Mouse (Mus musculus) spleen, adult 2 months (tissue): ENCODE results near the gene Alkbh2. TPM values are rescaled to one million over a fixed set of nuclear protein-coding genes. Genes with fewer than 3 reads are reported as not detected.

Experiments used
- DNase-seq, 2 experiments: peaks; one replicate each; pipeline versions ENCODE4 v3.0.0 to v3.0.0-alpha.2; 2012 to 2021; ENCODE audit warnings: low spot score in 2 of 2, low read depth in 1 of 2
- H3K27ac ChIP-seq: fragments of 200-500 bp; 2 replicates; pipeline ENCODE4 v1.5.1; 2012; ENCODE audit warnings: low read length, inconsistent platforms; ENCODE audit not compliant: insufficient read depth
- H3K27me3 ChIP-seq: fragments of 200-500 bp; 2 replicates; pipeline ENCODE4 v1.6.1; 2012; ENCODE audit warnings: mild to moderate bottlenecking, moderate library complexity, low read length, inconsistent platforms; ENCODE audit not compliant: control insufficient read depth, insufficient read depth
- H3K36me3 ChIP-seq: fragments of 200-500 bp; 2 replicates; pipeline ENCODE4 v1.6.1; 2012; ENCODE audit warnings: mild to moderate bottlenecking, low read length, inconsistent platforms; ENCODE audit not compliant: control insufficient read depth, insufficient read depth
- H3K4me1 ChIP-seq: fragments of 200-500 bp; 2 replicates; pipeline ENCODE4 v1.6.1; 2011; ENCODE audit warnings: inconsistent platforms; ENCODE audit not compliant: control insufficient read depth, insufficient read depth, insufficient read length
- H3K4me3 ChIP-seq: fragments of 200-500 bp; 2 replicates; pipeline ENCODE4 v1.5.1; 2011; ENCODE audit warnings: mild to moderate bottlenecking, inconsistent platforms; ENCODE audit not compliant: insufficient read depth, insufficient read length; ENCODE audit errors: extremely low read depth
- CTCF ChIP-seq: fragments of 200-500 bp; IDR thresholded peaks from 2 replicates; pipeline ENCODE4 v1.5.1; 2011; ENCODE audit warnings: mild to moderate bottlenecking, inconsistent platforms; ENCODE audit not compliant: insufficient read depth, insufficient read length, insufficient replicate concordance; ENCODE audit errors: extremely low read depth
- POLR2A ChIP-seq: fragments of 200-500 bp; IDR thresholded peaks from 2 replicates; pipeline ENCODE4 v1.6.1; 2011; ENCODE audit warnings: low read depth, low read length, inconsistent platforms
- WGBS: fragments of 180-500 bp; shearing (Covaris S2); methylation state at CpG from one replicate; pipeline ENCODE4 v1.1.7; 2018; 5-methylcytosine and 5-hydroxymethylcytosine counted together
- polyA plus RNA-seq: library from polyadenylated mRNA; depleted of rRNA; stranded (reverse); fragments of >200 nt; gene quantifications from 2 replicates; pipeline ENCODE4 v1.2.3, GENCODE M21; 2012; rRNA removed

Alkbh2 gene
- polyA plus RNA-seq, 1 experiment = 9.0 TPM

DNA sequence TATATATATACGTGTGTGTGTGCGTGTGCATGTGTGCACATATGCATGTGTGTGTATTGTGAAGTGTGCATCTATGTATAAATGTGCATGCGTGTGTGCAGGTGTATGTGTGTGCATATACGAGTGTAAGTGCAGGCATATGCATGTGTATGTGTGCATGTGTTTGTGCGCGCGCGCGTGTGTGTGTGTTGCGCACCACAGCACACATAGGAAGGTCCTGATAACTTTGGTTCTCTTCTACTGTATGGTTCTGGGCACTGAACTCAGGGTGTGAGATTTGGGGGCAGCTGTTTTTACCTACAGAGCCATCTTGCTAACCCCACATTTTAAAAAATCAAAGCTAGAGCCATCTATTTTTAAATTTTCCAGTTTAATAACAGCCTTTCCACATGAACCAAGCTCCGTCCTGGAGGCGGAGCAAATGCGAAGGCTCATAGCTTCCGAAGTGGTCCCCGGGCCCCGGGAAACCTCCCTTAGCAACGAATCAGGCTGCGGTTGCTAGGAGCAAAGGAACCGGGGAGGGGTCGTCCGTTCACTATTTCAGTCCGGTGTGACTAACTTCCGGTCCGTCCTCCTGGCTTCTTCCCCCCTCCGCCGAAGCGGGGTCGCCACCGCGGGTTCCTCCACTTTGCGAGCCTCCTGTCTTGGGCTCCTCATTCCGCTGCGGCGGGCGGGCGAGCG is 28.2 kb downstream of the Alkbh2 start:
- H3K4me1 ChIP-seq = peaks cover 6% of the 10 kb centered on the region; the same call in 1 of the 2 replicates
- H3K36me3 ChIP-seq = peaks cover 4% of the 10 kb centered on the region; the same call in 1 of the 2 replicates
- peak; percentile 74 to 75 for DNase-seq
- no peaks in the 10 kb centered on the region for H3K27me3 ChIP-seq
- WGBS = 10% methylated on average over 37 of the region's 37 CpGs
- TF ChIP-seq CTCF (no peak), POLR2A (no peak)
- no peak overlapping the region for H3K27ac ChIP-seq
- H3K4me3 ChIP-seq = peak overlapping the region; percentile 59

DNA sequence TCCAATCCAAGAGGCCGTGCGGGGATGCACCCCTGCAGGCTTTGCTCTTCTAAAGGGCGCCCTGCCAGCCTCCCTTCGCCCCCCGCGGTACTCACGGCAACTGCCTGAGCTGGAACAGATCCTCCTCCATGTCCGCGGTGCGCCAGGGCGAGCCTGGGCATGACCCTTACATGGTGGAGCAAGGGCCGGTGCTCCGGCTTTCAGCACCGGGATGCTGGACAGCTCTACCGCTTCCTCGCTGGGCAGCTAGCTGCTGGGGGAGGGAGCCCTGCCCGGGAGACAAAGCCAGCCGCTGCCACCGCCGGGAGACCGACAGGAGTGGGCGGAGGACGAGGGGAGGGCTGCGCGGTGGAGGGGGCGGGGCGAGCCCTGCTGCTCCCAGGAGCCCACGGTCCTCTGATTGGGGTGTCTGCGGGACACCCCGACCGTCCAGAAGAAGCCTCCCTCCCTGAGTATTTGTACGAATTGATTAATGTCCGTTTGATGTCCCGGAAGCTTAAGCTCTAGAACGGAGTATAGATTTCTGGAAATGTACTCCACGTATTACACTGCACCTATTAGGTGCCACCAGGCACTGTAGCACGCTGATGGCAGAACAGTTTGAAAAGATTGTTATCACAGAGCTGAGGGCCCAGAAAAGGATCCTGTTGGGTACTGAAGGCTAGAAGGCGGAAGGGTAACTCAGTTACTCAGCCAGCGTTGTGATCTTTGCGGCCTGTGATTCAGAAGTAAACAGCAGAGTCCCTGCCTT is 36.8 kb downstream of the Alkbh2 start, which contains the start of gene Svop:
TSS of gene Svop (minus strand) at position 514 of the 751 bp plus-strand sequence.
- Histone ChIP-seq H3K4me3 (no peak within 1 kb of the TSS), H3K27ac (no peak within 1 kb of the TSS), H3K36me3 (no peaks in the 10 kb centered on the region), H3K4me1 (no peaks in the 10 kb centered on the region), H3K27me3 (peaks cover 2% of the 10 kb centered on the region; the same call in 1 of the 2 replicates)
- WGBS = 6% methylated on average over 39 of the region's 40 CpGs
- peak in 1 of 2 experiments; percentile 16 for DNase-seq
- TF ChIP-seq CTCF = no peak
- TF ChIP-seq POLR2A = no peak

DNA sequence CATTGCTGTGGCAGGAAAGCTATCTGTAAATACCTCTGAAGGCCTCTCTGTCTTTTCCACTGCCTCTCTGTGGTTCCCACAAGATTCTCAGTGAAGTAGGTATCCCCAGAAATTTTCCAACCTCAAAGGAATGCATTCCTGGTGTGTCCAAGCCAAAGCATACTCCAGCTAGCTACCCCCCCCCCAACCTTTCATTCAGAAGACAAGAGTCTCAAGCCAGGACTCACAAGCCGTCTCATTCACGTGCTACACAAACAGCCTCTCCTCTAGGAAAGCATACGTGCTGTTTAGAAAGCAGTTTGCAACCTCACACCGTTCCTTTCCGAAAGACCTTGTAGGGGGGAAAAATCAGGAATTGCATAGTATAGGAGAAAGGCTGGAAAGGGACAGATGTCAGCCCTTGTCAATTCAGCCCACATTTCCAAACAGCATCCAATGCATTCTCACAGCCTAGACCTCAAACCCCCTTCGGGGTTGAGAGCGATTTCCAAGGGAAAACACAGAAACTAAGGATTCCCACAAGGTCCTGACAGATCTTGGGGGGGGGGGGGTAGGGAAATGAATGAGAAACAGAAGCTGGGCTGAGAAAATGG is 37.5 kb downstream of the Alkbh2 start:
- no peak for DNase-seq
- WGBS = 37% methylated on average over 7 of the region's 7 CpGs
- Histone ChIP-seq H3K36me3 (no peaks in the 10 kb centered on the region), H3K4me1 (no peaks in the 10 kb centered on the region), H3K27ac (no peak overlapping the region), H3K4me3 (no peak overlapping the region), H3K27me3 (peaks cover 2% of the 10 kb centered on the region; the same call in 1 of the 2 replicates)
- TF ChIP-seq CTCF (no peak), POLR2A (no peak)

DNA sequence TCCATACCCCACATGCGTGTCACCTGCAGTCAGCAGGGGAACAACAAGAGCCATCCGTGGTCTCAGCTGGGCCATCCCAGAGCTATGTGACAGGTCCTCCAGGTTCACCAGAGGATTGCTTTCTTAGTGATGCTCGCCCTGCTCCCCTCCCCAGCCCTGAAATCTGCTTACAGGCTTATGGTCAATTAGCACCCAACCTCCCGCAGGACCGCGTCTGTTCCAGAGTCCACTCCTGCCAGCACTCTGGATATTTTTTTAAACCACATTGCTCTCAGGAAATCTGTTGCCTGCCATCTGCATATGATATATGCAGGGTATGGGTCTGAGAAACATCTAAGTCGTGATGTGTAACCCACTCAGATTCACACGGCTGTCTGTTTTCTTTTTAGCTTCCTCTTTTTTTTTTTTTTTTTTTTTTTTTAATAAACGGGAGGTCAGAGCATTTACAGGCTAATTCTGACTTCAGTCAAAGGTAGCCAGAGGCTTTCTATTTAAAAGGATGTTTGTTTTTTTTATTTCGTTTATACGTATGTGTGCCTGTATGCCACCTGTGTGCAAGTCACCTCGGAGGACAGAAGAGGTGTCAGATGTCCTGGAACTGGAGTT is 40.0 kb downstream of the Alkbh2 start:
- H3K27me3 ChIP-seq = peaks cover 2% of the 10 kb centered on the region; the same call in 1 of the 2 replicates
- no peaks in the 10 kb centered on the region for H3K4me1 ChIP-seq
- H3K36me3 ChIP-seq = no peaks in the 10 kb centered on the region
- no peak for TF ChIP-seq POLR2A
- TF ChIP-seq CTCF = no peak
- DNase-seq = no peak
- H3K27ac ChIP-seq = no peak overlapping the region
- no peak overlapping the region for H3K4me3 ChIP-seq
- 49% methylated on average over 12 of the region's 12 CpGs for WGBS

DNA sequence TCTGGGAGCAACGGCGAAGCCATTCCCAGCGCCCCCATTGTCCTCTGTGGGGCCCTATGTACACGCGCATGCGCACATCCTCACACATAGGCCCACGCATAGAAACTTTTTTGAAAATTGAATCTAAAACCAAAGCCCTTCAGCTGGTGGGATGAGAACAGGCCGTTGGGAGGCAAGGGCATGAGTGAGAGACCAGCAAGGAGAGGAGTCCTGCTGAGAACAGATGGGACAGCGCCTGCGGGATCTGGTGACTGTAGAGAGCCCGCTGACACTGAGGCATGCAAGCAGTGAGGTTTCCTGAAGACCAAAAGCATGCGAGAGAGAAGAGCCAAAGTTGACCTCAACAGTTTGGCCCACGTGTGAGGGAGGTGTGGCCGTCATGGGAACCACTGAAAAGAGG is 42.5 kb downstream of the Alkbh2 start:
- Histone ChIP-seq H3K4me1 (no peaks in the 10 kb centered on the region), H3K36me3 (no peaks in the 10 kb centered on the region), H3K27me3 (0 out of 2 replicates have a peak, but pooled peaks cover 2% of the 10 kb centered on the region), H3K27ac (no peak overlapping the region), H3K4me3 (no peak overlapping the region)
- TF ChIP-seq POLR2A = no peak
- TF ChIP-seq CTCF = no peak
- no peak for DNase-seq
- 83% methylated on average over 14 of the region's 14 CpGs for WGBS

DNA sequence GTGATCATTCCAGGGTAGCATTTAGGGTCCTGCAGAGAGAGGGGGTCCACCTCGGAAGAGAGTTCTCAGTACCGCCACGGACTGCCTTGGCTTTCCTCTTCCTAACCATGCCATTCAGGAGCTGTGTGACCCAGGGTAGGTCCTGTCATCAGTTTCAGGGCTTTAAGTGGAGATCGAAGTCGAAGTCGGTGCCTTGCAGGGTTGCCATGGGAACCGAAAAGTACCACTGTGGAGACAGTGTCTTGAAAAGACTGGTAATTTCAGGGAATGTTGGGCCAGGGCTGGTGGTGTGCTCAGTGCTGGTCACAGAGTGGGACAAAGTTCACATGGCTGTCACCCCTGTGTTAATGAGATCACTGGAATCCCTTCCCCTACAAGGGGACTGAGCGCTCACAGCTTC is 51.0 kb downstream of the Alkbh2 start:
- DNase-seq = no peak
- H3K4me1 ChIP-seq = no peaks in the 10 kb centered on the region
- TF ChIP-seq CTCF (no peak), POLR2A (no peak)
- no peaks in the 10 kb centered on the region for H3K36me3 ChIP-seq
- H3K4me3 ChIP-seq = no peak overlapping the region
- 79% methylated on average over 8 of the region's 8 CpGs for WGBS
- H3K27me3 ChIP-seq = no peaks in the 10 kb centered on the region
- H3K27ac ChIP-seq = no peak overlapping the region

Other genes with a start within 250 kb of the Alkbh2 start
- 37.9 and 38.3 TPM in 2 replicates for gene Coro1c, start 219.5 kb downstream of the Alkbh2 start, polyA plus RNA-seq
- 16.4 and 18.9 TPM in 2 replicates for gene Ssh1, start 134.3 kb downstream of the Alkbh2 start, polyA plus RNA-seq
- gene Dao, start 124.5 kb downstream of the Alkbh2 start, polyA plus RNA-seq = 0.12 and 0.26 TPM in 2 replicates
- gene Usp30, start 62.8 kb downstream of the Alkbh2 start, polyA plus RNA-seq = 13.3 and 14.0 TPM in 2 replicates
- not detected in 2 replicates for gene Svop, start 36.6 kb downstream of the Alkbh2 start, polyA plus RNA-seq
- 5.7 and 8.8 TPM in 2 replicates for gene Ung, start 2.2 kb upstream of the Alkbh2 start, polyA plus RNA-seq
- gene Acacb, start 18.3 kb upstream of the Alkbh2 start, polyA plus RNA-seq = 9.2 and 9.3 TPM in 2 replicates
- not detected in 2 replicates for gene Foxn4, start 145.6 kb upstream of the Alkbh2 start, polyA plus RNA-seq
- gene Myo1h, start 160.9 kb upstream of the Alkbh2 start, polyA plus RNA-seq = 1.2 and 1.7 TPM in 2 replicates